Mouse (Mus musculus): Measurements from ENCODE around the gene AU018091.
A peak's percentile ranks its signal among the peaks of the same experiment; 100 is the strongest.
"Not testable (repeated sequence)": the region's sequence is repeated elsewhere in the genome, so short reads cannot be mapped to it uniquely, and the experiment has no call there.

AU018091 gene

DNA sequence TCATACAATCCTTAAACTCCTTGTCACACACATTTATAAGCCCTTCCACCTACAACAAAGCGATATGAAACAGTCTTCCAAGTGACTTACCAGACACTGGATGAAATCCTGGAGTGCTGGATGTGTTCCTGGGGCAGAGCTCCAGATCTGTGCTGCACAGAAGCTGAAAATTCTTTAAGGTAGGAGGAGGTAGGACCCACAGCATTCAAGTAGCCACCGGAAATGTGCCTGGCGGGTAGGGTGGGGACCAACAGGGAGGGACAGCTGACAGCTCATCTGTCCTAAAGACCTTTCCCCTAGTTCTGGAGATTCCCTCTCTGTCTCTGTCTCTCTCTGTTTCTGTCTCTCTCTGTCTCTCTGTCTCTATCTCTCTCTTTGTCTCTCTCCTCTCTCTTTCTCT, at the start of gene AU018091:
Gene AU018091, minus strand, starts transcription at position 279 of the 400 bp plus-strand sequence.
- DNase-seq = no peak

DNA sequence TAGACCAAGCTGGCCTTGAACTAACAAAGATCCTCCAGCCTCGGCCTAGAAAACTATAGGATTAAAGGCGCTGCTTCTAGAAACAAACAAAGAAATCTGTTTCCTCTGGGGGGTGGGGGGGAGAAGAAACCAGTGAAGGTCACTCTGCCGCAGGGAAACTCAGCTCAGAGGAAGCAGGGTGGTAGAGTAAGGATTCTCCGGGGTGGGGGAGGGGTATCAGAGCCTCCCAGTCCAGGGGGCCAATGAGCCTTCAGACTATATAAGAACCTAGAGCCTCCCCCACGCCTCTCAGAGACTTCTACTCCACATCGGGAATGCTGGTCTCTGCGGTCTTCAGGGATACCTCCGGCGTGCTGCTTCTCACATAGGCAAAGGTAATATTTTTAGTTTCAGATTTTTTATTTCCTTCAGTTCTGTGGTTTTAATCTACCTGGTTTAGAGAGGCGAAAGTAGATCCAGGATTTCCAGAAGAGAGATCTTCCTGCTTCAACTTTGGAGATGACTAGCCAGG, 48.6 kb upstream of the AU018091 start:
- DNase-seq = no peak

GRCm38 (mm10) chr7:3216331-3216730, 47.3 kb upstream of the AU018091 start:
- no peak for DNase-seq

- no peak for DNase-seq
Observed at GRCm38 (mm10) chr7:3213557-3213956, 44.6 kb upstream of the AU018091 start.

DNA sequence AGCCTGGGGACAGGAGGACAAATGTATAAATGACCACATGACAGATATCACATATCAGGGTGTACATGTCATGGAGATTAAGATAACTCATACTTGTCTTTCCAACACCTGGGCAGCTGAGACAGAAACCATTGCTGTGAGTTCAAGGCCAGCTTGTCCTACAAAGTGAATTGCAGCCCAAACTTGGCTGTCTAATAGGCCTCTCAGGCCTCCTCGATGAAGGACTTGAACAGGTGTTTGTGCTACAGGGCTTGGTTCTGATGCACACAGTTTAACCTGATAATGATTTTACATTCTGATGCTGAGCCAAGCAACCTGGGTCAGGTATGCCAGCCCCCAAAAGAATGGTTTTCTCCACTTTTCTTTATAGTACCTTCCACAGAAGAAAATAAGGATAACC, 44.2 kb upstream of the AU018091 start:
- no peak for DNase-seq

DNA sequence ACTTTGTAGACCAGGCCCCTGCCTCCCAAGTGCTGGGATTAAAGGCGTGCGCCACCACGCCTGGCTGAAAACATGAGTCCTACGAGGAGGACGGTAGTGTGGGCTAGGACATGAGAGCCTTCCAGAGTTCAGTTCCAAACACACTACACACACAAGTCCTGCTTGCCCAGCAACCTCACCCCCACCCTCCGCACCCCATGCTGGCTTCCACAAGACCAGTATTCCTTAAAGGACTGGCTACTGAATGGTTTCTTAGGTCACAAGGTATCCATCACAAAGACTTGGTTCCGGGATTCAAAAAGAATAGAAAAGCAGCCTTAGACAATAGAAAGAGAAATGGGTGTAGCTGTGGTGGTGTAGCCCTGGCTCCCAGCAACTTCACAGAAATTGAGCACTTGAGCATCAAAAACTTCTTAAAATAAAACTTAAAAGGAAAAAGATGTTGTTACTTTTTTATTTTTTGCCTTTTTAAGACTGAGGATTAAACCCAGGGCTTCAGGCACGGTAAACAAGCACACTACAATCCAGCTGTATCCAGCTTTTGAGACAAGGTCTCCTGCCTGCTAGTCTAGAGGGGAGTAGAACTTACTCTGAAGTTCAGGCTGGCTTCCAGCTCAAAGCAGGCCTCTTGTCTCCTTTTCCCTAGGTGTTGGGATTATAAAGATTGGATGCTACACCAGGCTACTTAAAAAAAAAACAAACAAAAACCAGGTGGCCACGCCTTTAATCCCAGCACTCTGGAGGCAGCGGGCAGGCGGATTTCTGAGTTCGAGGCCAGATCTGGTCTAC, 43.2 kb upstream of the AU018091 start:
- DNase-seq = no peak

DNA sequence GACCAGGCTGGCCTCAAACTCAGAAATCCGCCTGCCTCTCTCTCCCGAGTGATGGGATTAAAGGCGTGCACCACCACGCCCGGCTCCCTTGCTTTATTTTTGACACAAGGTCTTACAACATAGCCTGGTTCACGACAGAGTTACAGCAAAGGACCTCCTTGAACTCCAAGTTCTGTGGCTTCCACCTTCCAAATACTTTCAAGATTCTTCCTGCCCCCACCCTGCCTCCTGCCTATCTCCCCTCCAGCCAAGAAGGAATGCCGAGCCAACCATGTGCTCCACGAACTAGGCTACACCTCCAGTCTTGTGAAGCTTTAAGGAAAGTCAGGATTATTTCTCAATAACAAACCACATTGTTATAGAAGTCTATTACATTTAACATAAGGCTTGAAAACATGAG, 42.5 kb upstream of the AU018091 start:
- DNase-seq = peak; percentile 2

- DNase-seq = no peak
Observed at GRCm38 (mm10) chr7:3210605-3211004, 41.6 kb upstream of the AU018091 start.

DNA sequence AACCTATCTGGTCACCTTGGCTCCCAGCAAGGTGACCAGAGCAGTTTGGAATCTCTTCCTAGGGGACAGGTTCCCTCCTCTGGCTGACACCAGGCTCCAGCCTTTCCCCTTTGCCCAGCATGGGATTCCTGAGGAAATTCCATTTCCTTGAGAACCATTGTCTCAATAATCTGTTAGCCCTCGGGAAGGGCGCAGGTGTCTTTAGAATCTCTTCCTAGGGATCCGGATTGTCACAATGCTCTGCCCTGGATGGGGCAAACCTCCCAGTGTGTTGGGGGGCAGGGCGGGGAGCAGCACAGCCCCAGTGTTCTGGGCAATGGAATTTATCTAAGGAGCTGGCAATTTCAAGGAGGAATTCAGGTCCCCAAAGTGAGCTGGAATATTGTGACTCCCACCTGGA, 37.5 kb upstream of the AU018091 start:
- no peak for DNase-seq

DNA sequence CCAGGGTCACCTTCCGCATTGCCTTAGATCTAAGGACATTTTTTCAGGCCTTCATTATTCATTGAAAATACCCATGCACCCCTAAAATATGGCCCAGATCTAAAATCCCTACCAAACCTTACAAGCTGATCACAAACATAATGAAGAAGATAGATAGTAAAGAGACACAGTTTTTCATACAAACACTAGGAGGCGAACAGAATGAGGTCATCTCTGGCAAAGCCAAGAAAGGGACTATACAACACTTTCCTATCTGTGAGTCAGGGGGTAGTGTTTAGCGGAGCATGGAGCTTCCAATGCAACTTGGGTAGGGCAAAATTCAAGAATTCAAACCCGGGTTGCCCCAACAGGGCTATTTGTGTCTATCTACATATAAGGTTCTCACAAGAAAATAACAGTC, 35.6 kb upstream of the AU018091 start:
- no peak for DNase-seq

DNA sequence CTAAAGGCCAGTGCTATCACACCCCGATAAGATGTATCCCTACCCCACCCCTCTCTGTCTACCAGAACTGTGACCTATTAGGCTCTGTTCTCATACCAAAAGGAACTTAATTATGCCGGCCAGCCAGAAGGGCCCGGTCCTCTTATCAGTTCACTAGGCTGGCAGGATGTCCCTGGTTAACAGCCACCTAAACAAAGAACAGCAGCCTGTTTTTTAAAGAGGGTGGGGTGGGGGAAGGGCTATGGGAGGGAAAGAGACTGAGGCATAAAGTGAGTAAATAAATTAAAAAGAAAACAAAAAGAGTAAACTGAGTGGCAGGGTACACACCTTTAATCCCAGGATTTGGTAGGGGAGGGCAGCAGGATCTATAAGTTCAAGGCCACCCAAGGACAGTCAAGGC, 34.9 kb upstream of the AU018091 start:
- DNase-seq = no peak

DNA sequence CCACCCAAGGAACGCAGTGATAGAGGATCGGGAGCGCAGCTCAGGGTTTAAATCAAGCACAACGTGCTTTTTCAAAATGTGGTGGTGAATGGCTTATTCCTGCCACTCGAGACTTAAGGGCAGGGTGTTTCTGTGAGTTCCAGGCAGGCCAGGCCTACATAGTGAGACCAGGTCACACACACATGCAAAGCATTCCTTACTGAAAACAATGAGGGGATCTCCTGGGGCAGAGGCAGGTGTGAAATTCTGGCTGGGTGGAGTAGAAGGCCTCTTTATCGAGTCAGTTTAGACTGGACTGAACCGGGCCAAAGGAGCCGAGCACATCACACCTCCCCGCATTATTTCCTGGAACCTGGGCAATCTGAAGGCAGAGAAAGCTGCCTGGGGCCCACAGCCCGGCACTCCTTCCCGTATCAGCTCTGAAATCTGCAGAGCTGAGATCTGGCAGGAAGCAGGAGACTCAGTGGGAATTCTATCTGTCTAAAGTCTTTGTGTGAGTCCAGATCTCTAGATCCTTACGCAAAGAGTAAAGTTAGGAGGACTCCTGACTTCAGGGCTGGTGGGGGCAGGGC, 32.2 kb upstream of the AU018091 start:
- no peak for DNase-seq

GRCm38 (mm10) chr7:3198884-3199283, 29.9 kb upstream of the AU018091 start:
- DNase-seq = peak; percentile 6

DNA sequence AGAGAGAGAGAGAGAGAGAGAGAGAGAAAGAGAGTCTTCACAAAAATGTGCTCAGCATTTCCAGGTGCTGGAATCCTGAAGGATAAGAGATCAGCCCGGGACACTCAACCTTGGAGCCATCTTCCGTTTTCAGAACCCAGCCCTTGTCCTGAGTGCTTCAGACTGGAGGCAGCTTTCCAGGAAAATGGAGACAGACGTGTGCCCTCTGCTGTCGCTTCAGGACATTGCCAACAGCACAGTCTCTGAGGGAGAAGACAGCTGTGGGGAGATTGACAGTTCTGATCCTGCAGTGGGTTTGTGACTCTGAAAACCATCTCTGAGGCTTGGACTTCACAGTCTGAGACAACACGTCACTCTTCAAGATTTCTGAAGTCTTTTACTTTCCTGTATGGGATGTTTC, 26.8 kb upstream of the AU018091 start:
- no peak for DNase-seq

DNA sequence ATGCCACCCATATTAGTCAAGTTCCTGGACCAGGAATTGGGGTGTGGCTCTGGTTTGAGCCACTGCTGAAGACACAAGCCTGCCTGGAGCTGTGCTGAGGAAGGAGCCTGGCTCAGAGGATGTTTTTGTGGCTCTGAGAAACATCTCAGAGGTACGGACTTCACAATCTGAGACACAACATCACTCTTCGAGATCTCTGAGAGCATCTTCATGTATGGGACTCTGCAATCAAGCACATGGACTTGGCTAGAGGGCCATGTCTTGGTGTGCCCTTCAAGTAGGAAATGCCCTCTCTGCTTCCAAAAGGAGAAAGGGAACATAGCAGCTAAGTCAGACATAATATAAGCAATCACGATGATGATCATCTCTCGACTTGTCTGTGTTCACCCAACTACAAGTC, 25.5 kb upstream of the AU018091 start:
- no peak for DNase-seq

DNA sequence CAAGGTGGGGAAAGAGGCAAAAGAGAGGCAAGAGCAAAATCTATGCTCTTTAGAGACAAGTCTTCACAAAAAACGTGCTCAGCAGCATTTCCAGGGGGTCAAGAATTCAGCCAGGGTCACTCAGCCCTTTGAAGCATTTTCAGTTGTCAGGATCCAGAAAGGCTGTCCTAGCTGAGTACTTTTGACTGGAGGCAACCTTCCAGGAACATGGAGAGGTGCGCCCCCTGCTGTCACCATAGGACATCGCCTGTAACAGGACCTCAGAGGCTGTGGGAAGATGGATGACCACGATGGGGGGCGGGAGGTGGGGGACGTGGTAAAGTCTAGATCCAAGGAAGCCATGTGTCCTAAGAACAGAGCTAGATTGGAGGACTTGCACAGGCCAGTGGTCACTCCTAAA, 24.9 kb upstream of the AU018091 start:
- DNase-seq = peak; percentile 51

- DNase-seq = no peak
Observed at GRCm38 (mm10) chr7:3193049-3193632, 24.1 kb upstream of the AU018091 start.

DNA sequence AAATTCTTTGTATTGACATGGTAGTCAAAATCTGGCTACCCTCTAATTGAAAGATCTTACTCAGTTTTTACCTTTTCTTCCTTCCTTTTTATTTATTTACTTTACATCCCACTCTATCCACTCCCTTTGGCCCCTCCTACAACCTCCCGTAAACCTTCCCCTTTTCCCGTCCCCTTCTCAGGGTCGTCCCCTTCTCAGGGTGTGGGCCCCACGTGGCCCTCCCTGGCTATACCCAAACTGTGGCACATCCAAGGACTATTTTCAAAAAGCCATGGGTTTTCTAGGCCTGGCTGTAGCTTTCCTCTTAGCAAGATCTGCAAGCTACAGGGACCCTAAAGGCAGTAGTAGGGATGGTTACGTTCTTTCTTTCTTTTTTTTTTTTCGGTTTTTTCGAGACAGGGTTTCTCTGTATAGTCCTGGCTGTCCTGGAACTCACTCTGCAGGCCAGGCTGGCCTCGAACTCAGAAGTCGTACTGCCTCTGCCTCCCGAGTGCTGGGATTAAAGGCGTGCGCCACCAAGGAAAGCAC, 23.0 kb upstream of the AU018091 start:
- no peak for DNase-seq

DNA sequence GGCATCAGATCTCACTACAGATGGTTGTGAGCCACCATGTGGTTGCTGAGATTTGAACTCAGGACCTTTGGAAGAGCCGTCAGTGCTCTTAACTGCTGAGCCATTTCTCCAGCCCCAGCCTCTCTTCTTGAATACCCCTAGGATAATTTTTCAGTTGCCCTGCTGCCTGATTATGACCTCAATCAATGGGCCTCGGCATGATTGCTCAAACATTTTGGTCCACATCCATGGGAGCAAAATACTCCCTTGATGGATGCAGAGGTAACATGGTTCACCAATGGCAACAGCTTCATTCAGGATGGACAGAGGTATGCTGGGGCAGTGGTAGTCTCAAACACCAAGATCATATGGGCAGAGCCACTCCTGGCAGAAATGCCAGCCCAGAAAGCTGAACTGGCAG, 17.7 kb upstream of the AU018091 start:
- DNase-seq = not testable (repeated sequence)

- no peak for DNase-seq
Observed at GRCm38 (mm10) chr7:3186136-3186535, 17.1 kb upstream of the AU018091 start.

DNA sequence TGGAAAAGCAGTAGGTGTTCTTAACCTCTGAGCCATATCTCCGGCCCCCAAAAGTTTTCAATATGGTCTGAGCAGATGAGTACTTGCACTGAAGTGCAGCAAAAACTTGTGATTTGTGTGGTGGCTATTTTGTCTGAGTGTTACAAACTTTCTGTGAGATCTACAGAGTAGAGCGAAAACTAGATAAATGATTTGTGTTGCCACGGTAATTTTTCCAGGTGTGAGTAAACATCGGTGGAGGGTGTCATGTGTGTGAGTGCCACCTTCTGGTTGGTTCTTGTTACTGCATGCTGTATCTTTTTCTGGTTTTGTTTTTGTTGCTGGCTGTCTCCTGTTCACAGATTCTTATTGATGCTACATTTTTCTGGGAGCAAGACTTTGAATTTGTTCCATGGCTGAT, 15.4 kb upstream of the AU018091 start:
- no peak for DNase-seq

- DNase-seq = not testable (repeated sequence)
Observed at GRCm38 (mm10) chr7:3180958-3181357, 12.0 kb upstream of the AU018091 start.

- no peak for DNase-seq
Observed at GRCm38 (mm10) chr7:3168296-3168695, 707 bp downstream of the AU018091 start.

DNA sequence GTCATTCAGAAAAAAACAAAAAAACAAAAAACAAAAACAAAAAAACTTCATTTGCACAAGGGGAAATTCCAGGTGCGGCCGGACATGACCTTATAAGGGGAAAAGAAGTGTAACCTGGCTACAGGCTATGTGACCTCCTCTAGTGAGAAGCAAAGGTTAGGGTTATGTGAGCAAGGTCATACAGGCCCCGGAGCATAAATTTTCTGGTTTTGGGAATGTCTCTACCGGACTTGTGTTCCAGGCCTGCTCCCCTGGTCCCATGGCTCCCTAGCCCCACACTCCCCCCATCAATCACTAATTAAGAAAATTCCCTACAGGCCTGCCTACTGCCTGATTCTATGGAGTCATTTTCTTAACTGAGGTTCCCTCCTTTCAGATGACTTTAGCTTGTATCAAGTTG, 2.7 kb downstream of the AU018091 start:
- no peak for DNase-seq
